Mouse (Mus musculus) embryonic facial prominence, embryonic 12.5 days (tissue): ENCODE results near the gene Irx2. TPM values are rescaled to one million over a fixed set of nuclear protein-coding genes. Genes with fewer than 3 reads are reported as not detected.

Experiments
- ATAC-seq: fragments of 200-750 bp; cut with Nextera tagmentation; 2 replicates; pipeline ENCODE4 v1.8.0; 2017; ENCODE audit not compliant: insufficient number of reproducible peaks, insufficient read depth, low FRiP score, low TSS enrichment
- H3K27ac ChIP-seq: fragments of 300-500 bp; sonication (generic); 2 replicates; pipeline ENCODE4 v1.5.1; 2016; ENCODE audit warnings: mild to moderate bottlenecking
- H3K27me3 ChIP-seq: fragments of 300-500 bp; sonication (generic); 2 replicates; pipeline ENCODE4 v1.6.1; 2016; ENCODE audit warnings: mild to moderate bottlenecking, moderate library complexity
- H3K36me3 ChIP-seq: fragments of 300-500 bp; sonication (generic); 2 replicates; pipeline ENCODE4 v1.6.1; 2016; ENCODE audit warnings: mild to moderate bottlenecking
- H3K4me1 ChIP-seq: fragments of 300-500 bp; sonication (generic); 2 replicates; pipeline ENCODE4 v1.6.1; 2016
- H3K4me2 ChIP-seq: fragments of 300-500 bp; sonication (generic); replicated peaks from 2 replicates; pipeline ENCODE4 v1.6.1; 2016; ENCODE audit warnings: mild to moderate bottlenecking, moderate library complexity
- H3K4me3 ChIP-seq: fragments of 300-500 bp; sonication (generic); 2 replicates; pipeline ENCODE4 v1.5.1; 2016; ENCODE audit warnings: mild to moderate bottlenecking
- H3K9ac ChIP-seq: fragments of 300-500 bp; sonication (generic); 2 replicates; pipeline ENCODE4 v1.6.1; 2016; ENCODE audit warnings: mild to moderate bottlenecking, moderate library complexity
- H3K9me3 ChIP-seq: fragments of 300-500 bp; sonication (generic); 2 replicates; pipeline ENCODE4 v1.6.1; 2016; ENCODE audit warnings: mild to moderate bottlenecking, moderate library complexity
- WGBS: fragments of 180-500 bp; shearing (Covaris S2); methylation state at CpG from one replicate; pipeline ENCODE4 v1.1.7; 2016; 5-methylcytosine and 5-hydroxymethylcytosine counted together
- polyA plus RNA-seq: library from polyadenylated mRNA; unstranded; fragments of >200 nt; fragmentation: Nextera tagmentation; extraction: Ambion mirVana; gene quantifications from 2 replicates; pipeline ENCODE4 v1.2.1, GENCODE M21; 2016

Gene Irx2
- polyA plus RNA-seq, 1 experiment from 2014 or later: 14.1 TPM

- Histone ChIP-seq H3K9ac (no peak overlapping the region), H3K27me3 (peaks cover 81% of the 10 kb centered on the region), H3K36me3 (no peaks in the 10 kb centered on the region), H3K9me3 (no peaks in the 10 kb centered on the region), H3K4me2 (peak overlapping the region; percentile 62; the same call in 1 of the 2 replicates), H3K4me1 (peaks cover 18% of the 10 kb centered on the region; the same call in 1 of the 2 replicates), H3K4me3 (no peak overlapping the region), H3K27ac (no peak overlapping the region)
- 3% methylated on average over 26 of the region's 26 CpGs for WGBS
- ATAC-seq: no peak
Observed at GRCm38 (mm10) chr13:72638401-72639130, 9.9 kb downstream of the Irx2 start.

GRCm38 (mm10) chr13:72639441-72640130 is 11.0 kb downstream of the Irx2 start:
- ATAC-seq: peak; percentile 49

DNA sequence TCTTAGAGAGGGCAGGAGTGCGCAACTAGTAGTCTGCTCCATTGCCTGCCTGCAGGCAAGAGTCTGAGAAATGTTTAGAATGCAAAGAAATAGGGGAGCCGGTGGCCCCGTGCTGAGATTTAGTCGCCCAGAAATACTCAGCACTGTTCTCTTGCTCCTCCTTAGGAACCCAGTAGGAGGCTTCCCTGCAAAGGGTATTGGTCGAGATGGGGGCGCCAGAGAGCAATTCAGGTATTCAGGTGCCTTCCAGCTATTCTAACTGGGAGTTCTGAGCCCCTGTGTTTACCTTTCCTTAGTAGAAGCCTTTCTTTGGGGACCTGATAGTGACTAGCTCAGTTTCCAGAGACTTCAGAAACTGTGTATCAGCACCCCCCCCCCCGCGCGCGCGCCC is 11.5 kb downstream of the Irx2 start:
- Histone ChIP-seq H3K9me3 (no peaks in the 10 kb centered on the region), H3K4me3 (peak overlapping the region; percentile 33), H3K4me1 (peaks cover 18% of the 10 kb centered on the region; the same call in 1 of the 2 replicates), H3K4me2 (peak overlapping the region; percentile 62), H3K27ac (no peak overlapping the region), H3K9ac (no peak overlapping the region), H3K36me3 (no peaks in the 10 kb centered on the region), H3K27me3 (peaks cover 68% of the 10 kb centered on the region)
- 3% methylated on average over 11 of the region's 11 CpGs for WGBS
- peak; percentile 23; the same call in 1 of the 2 replicates for ATAC-seq

More at GRCm38 (mm10) chr13:72639441-72640130, 11.0 kb downstream of the Irx2 start:
- Histone ChIP-seq H3K9ac (peak overlapping the region; percentile 36), H3K4me2 (peak overlapping the region; percentile 62), H3K4me3 (peak overlapping the region; percentile 33), H3K9me3 (no peaks in the 10 kb centered on the region), H3K27me3 (peaks cover 73% of the 10 kb centered on the region), H3K36me3 (no peaks in the 10 kb centered on the region), H3K4me1 (peaks cover 18% of the 10 kb centered on the region; the same call in 1 of the 2 replicates), H3K27ac (no peak overlapping the region)
- WGBS: under 1% methylated on average over 32 of the region's 32 CpGs

GRCm38 (mm10) chr13:72656447-72656846 is 27.8 kb downstream of the Irx2 start:
- Histone ChIP-seq H3K27me3 (no peaks in the 10 kb centered on the region), H3K9ac (no peak overlapping the region), H3K9me3 (no peaks in the 10 kb centered on the region), H3K4me1 (no peaks in the 10 kb centered on the region), H3K4me3 (no peak overlapping the region), H3K4me2 (no peak overlapping the region), H3K36me3 (no peaks in the 10 kb centered on the region), H3K27ac (no peak overlapping the region)
- ATAC-seq: no peak
- 35% methylated on average over 1 of the region's 1 CpGs for WGBS

DNA sequence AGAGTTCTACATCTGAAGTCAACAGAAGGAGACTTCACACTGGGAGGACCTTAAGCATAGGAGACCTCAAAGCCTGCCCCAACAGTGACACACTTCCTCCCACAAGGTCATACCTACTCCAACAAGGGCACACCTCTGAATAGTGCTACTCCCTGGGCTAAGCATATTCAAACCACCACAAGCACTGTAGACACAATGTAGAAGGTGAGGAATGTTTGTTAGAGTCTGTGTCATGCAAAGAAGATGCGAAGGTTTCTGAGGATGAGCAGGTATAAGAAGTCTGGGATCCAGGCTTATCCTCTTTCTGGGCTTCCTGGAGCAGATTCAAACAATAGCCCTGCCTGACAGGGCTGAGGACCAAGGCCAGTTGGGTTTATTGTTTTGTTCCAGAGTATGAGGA is 47.2 kb downstream of the Irx2 start:
- Histone ChIP-seq H3K27me3 (no peaks in the 10 kb centered on the region), H3K4me3 (no peak overlapping the region), H3K9me3 (no peaks in the 10 kb centered on the region), H3K9ac (no peak overlapping the region), H3K4me1 (no peaks in the 10 kb centered on the region), H3K27ac (no peak overlapping the region), H3K36me3 (no peaks in the 10 kb centered on the region), H3K4me2 (no peak overlapping the region)
- no peak for ATAC-seq
- 96% methylated on average over 1 of the region's 1 CpGs for WGBS
